Mouse (Mus musculus) left cerebral cortex, adult 8-10 months (tissue): ENCODE measurements around the gene Upp2. TPM values are rescaled to one million over a fixed set of nuclear protein-coding genes. Genes with fewer than 3 reads are reported as not detected.

Experiments
- DNase-seq, 2 experiments: peaks; one replicate each; pipeline ENCODE4 v3.0.0; 2022; ENCODE audit warnings: low spot score in 2 of 2
- total RNA-seq, 4 experiments: library from RNA; stranded (reverse); gene quantifications; 2 replicates each; pipeline ENCODE4 v1.2.4; 2022

Gene Upp2
- total RNA-seq, 4 experiments from 2014 or later, result 29.5 to 35.7 (median 33.4) TPM

- DNase-seq, result no peak
Measured at GRCm38 (mm10) chr2:58613720-58614119, 46.6 kb downstream of the Upp2 start.

GRCm38 (mm10) chr2:58614851-58615250, 47.8 kb downstream of the Upp2 start:
- no peak for DNase-seq

GRCm38 (mm10) chr2:58615766-58616165, 48.7 kb downstream of the Upp2 start:
- DNase-seq, result no peak

GRCm38 (mm10) chr2:58625186-58625585, 58.1 kb downstream of the Upp2 start:
- DNase-seq, result no peak

GRCm38 (mm10) chr2:58625681-58626080, 58.6 kb downstream of the Upp2 start:
- DNase-seq, result no peak

- DNase-seq, result no peak
Measured at GRCm38 (mm10) chr2:58626136-58626769, 59.2 kb downstream of the Upp2 start.

- DNase-seq, result no peak
Measured at GRCm38 (mm10) chr2:58627981-58628380, 60.9 kb downstream of the Upp2 start.

- no peak for DNase-seq
Measured at GRCm38 (mm10) chr2:58628993-58629392, 61.9 kb downstream of the Upp2 start.

- DNase-seq, result no peak
Measured at GRCm38 (mm10) chr2:58629440-58629839, 62.3 kb downstream of the Upp2 start.

GRCm38 (mm10) chr2:58633791-58634190, 66.7 kb downstream of the Upp2 start:
- DNase-seq, result no peak

GRCm38 (mm10) chr2:58641761-58642555, 74.9 kb downstream of the Upp2 start:
- peak; percentile 43 to 90 for DNase-seq

GRCm38 (mm10) chr2:58645667-58646066, 78.6 kb downstream of the Upp2 start:
- no peak for DNase-seq

GRCm38 (mm10) chr2:58655169-58655568, 88.1 kb downstream of the Upp2 start:
- DNase-seq, result no peak

- no peak for DNase-seq
Measured at GRCm38 (mm10) chr2:58656959-58657358, 89.9 kb downstream of the Upp2 start.

GRCm38 (mm10) chr2:58657855-58658254, 90.8 kb downstream of the Upp2 start:
- no peak for DNase-seq

GRCm38 (mm10) chr2:58660591-58660990, 93.5 kb downstream of the Upp2 start:
- no peak for DNase-seq

- DNase-seq, result no peak
Measured at GRCm38 (mm10) chr2:58661116-58661515, 94.0 kb downstream of the Upp2 start.

- no peak for DNase-seq
Measured at GRCm38 (mm10) chr2:58662661-58663060, 95.6 kb downstream of the Upp2 start.

- no peak for DNase-seq
Measured at GRCm38 (mm10) chr2:58663404-58664120, 96.5 kb downstream of the Upp2 start.

- DNase-seq, result peak; percentile 50 to 65
Measured at GRCm38 (mm10) chr2:58665081-58665814, 98.2 kb downstream of the Upp2 start.

GRCm38 (mm10) chr2:58667298-58667697, 100.2 kb downstream of the Upp2 start:
- DNase-seq, result no peak
